19 mouse cellular contexts compared by ENCODE assay signal in genomic region chr7:96807281-96808058, GRCm38 (mm10).
A peak's percentile ranks its signal among the peaks of the same experiment; 100 is the strongest.
DNase-seq lines count a peak whose midpoint lies in the region; ATAC-seq and TF ChIP-seq lines count a peak whose summit lies in the region.
"Had no signal": no experiment of that assay in that cellular context is flagged by ENCODE, and none has a peak within 500 bp of the region (broad histone marks: within the 10 kb centered on the region; RNA-seq: fewer than 3 reads in every experiment).

No protein-coding gene starts in this region.

- intact Hi-C loops in left cerebral cortex, postnatal 14 days (cut with DNase I), result no loop called here

- no peaks in the 10 kb centered on the region for H3K36me3 ChIP-seq in hindbrain, embryonic 11.5 days (ENCODE audit: control insufficient read depth, insufficient read depth, low read length)
- H3K36me3 ChIP-seq in hindbrain, postnatal 0 days (ENCODE audit: insufficient read depth, low read length), result no peaks in the 10 kb centered on the region; the same call in 1 of the 2 replicates
- H3K36me3 ChIP-seq in forebrain, embryonic 13.5 days (ENCODE audit: poor library complexity, severe bottlenecking), result peaks cover 31% of the 10 kb centered on the region; the same call in 1 of the 2 replicates
- H3K36me3 ChIP-seq in neural tube, embryonic 12.5 days, result no peaks in the 10 kb centered on the region
- H3K36me3 ChIP-seq: heart, embryonic 12.5 days had no signal

- H3K4me3 ChIP-seq in hindbrain, embryonic 11.5 days (ENCODE audit: low read depth, low read length), result no peak overlapping the region
- H3K4me3 ChIP-seq in hindbrain, postnatal 0 days (ENCODE audit: low read length), result no peak overlapping the region
- no peak overlapping the region for H3K4me3 ChIP-seq in forebrain, embryonic 13.5 days
- H3K4me3 ChIP-seq in neural tube, embryonic 12.5 days, result no peak overlapping the region
- H3K4me3 ChIP-seq: heart, embryonic 12.5 days; kidney, embryonic 15.5 days; limb, embryonic 13.5 days; myocyte had no signal

- no peak for TF ChIP-seq CTCF in hindbrain, postnatal 0 days (IDR thresholded peaks at IDR 0.05; ENCODE audit: low read depth)

- peak; percentile 42 for ATAC-seq in hindbrain, embryonic 11.5 days (ENCODE audit: low FRiP score)
- ATAC-seq in hindbrain, postnatal 0 days, result no peak
- ATAC-seq in forebrain, embryonic 13.5 days, result peak; percentile 7; the same call in 1 of the 2 replicates
- peak; percentile 65 for ATAC-seq in neural tube, embryonic 12.5 days (ENCODE audit: low FRiP score, low read depth)

- no peak overlapping the region for H3K4me2 ChIP-seq in hindbrain, embryonic 11.5 days (replicated peaks; ENCODE audit: low read depth, low read length)
- no peak overlapping the region for H3K4me2 ChIP-seq in hindbrain, postnatal 0 days (ENCODE audit: low read depth, low read length)
- no peak overlapping the region for H3K4me2 ChIP-seq in forebrain, embryonic 13.5 days
- H3K4me2 ChIP-seq in neural tube, embryonic 12.5 days (replicated peaks), result no peak overlapping the region
- H3K4me2 ChIP-seq: heart, embryonic 12.5 days; kidney, embryonic 15.5 days; limb, embryonic 13.5 days had no signal

- peak overlapping the region; percentile 48 for H3K27ac ChIP-seq in hindbrain, embryonic 11.5 days (ENCODE audit: low read depth, low read length)
- H3K27ac ChIP-seq in hindbrain, postnatal 0 days, result no peak overlapping the region
- H3K27ac ChIP-seq in forebrain, embryonic 13.5 days, result 0 out of 2 replicates have a peak overlapping the region, but pooled peaks have one; percentile 41
- H3K27ac ChIP-seq in neural tube, embryonic 12.5 days, result no peak overlapping the region; the same call in 1 of the 2 replicates
- H3K27ac ChIP-seq: kidney, embryonic 15.5 days; limb, embryonic 13.5 days had no signal

- H3K9ac ChIP-seq in hindbrain, embryonic 11.5 days (ENCODE audit: low read depth, low read length), result no peak overlapping the region
- no peak overlapping the region for H3K9ac ChIP-seq in hindbrain, postnatal 0 days (replicated peaks; ENCODE audit: low read length)
- H3K9ac ChIP-seq in forebrain, embryonic 13.5 days, result no peak overlapping the region
- no peak overlapping the region for H3K9ac ChIP-seq in neural tube, embryonic 12.5 days
- H3K9ac ChIP-seq: heart, embryonic 12.5 days; kidney, embryonic 15.5 days; limb, embryonic 13.5 days had no signal

- no peaks in the 10 kb centered on the region for H3K27me3 ChIP-seq in hindbrain, embryonic 11.5 days (ENCODE audit: control insufficient read depth, insufficient read depth, low read length)
- H3K27me3 ChIP-seq in hindbrain, postnatal 0 days (ENCODE audit: insufficient read depth, low read length), result no peaks in the 10 kb centered on the region
- H3K27me3 ChIP-seq in forebrain, embryonic 13.5 days, result no peaks in the 10 kb centered on the region
- H3K27me3 ChIP-seq in neural tube, embryonic 12.5 days (replicated peaks), result no peaks in the 10 kb centered on the region
- H3K27me3 ChIP-seq: heart, embryonic 12.5 days; kidney, embryonic 15.5 days; limb, embryonic 13.5 days had no signal

- WGBS in hindbrain, embryonic 11.5 days, result 60% methylated on average over 15 of the region's 15 CpGs
- 40% methylated on average over 15 of the region's 15 CpGs for WGBS in hindbrain, postnatal 0 days
- 36% methylated on average over 15 of the region's 15 CpGs for WGBS in forebrain, embryonic 13.5 days
- WGBS in neural tube, embryonic 12.5 days, result 56% methylated on average over 15 of the region's 15 CpGs

- DNase-seq in hindbrain, embryonic 11.5 days (ENCODE audit: low spot score), result no peak
- DNase-seq in hindbrain, postnatal 0 days (ENCODE audit: low spot score), result no peak
- peak; percentile 14 for DNase-seq in lung, postnatal 10 days
- DNase-seq in left cerebral cortex, postnatal 14 days (ENCODE audit: low spot score in 2 of 2), result no peak
- DNase-seq in frontal cortex, adult 2 months (ENCODE audit: extremely low spot score in 1 of 2, low spot score in 1 of 2), result no peak
- DNase-seq in urinary bladder, postnatal 14 days (ENCODE audit: low spot score), result no peak
- DNase-seq: adrenal gland, postnatal 36 days; B cell, adult 2 months; cerebellum, adult 11 months; gastrocnemius, postnatal 25 days; retina, postnatal 1 day; spleen, adult 18-20 months; thymus, adult 18-20 months had no signal

- peaks cover 5% of the 10 kb centered on the region for H3K4me1 ChIP-seq in hindbrain, embryonic 11.5 days (replicated peaks; ENCODE audit: control insufficient read depth, insufficient read depth, low read length)
- 0 out of 2 replicates have a peak, but pooled peaks cover 4% of the 10 kb centered on the region for H3K4me1 ChIP-seq in hindbrain, postnatal 0 days (ENCODE audit: insufficient read depth, low read length)
- H3K4me1 ChIP-seq in forebrain, embryonic 13.5 days, result peaks cover 19% of the 10 kb centered on the region
- peaks cover 14% of the 10 kb centered on the region for H3K4me1 ChIP-seq in neural tube, embryonic 12.5 days
- H3K4me1 ChIP-seq: heart, embryonic 12.5 days; kidney, embryonic 15.5 days had no signal

- H3K9me3 ChIP-seq in hindbrain, embryonic 11.5 days (ENCODE audit: control insufficient read depth, low read length), result no peaks in the 10 kb centered on the region
- no peaks in the 10 kb centered on the region for H3K9me3 ChIP-seq in hindbrain, postnatal 0 days (ENCODE audit: low read length)
- no peaks in the 10 kb centered on the region for H3K9me3 ChIP-seq in forebrain, embryonic 13.5 days (replicated peaks)
- H3K9me3 ChIP-seq in neural tube, embryonic 12.5 days, result no peaks in the 10 kb centered on the region
- H3K9me3 ChIP-seq: heart, embryonic 12.5 days; kidney, embryonic 15.5 days; limb, embryonic 13.5 days had no signal

Comparison
In these comparisons a context has a peak if more than half of its experiments do, and no peak if none do; other contexts are left out.
1. H3K27ac ChIP-seq: peak in hindbrain, embryonic 11.5 days (single experiment) and forebrain, embryonic 13.5 days (single experiment); none in hindbrain, postnatal 0 days (single experiment) and neural tube, embryonic 12.5 days (single experiment).